Comparison of ENCODE assay signal across 11 mouse cellular contexts in genomic region chr16:29903510-29903909, GRCm38 (mm10).
DNase-seq lines count a peak whose midpoint lies in the region; ATAC-seq and TF ChIP-seq lines count a peak whose summit lies in the region.
"Had no signal": no experiment of that assay in that cellular context is flagged by ENCODE, and none has a peak within 500 bp of the region (broad histone marks: within the 10 kb centered on the region; RNA-seq: fewer than 3 reads in every experiment).

No protein-coding gene starts in this region.

- 17% methylated on average over 8 of the region's 8 CpGs for WGBS in kidney, adult 2 months
- 80% methylated on average over 8 of the region's 8 CpGs for WGBS in forebrain, embryonic 13.5 days

- no peak for TF ChIP-seq CTCF in kidney, adult 2 months (conservative IDR thresholded peaks at IDR 0.05; ENCODE audit: insufficient read depth, insufficient read length, low read depth, low read length)

- peak; percentile 53 for DNase-seq in kidney, adult 2 months
- DNase-seq in kidney, adult 11 months, result no peak
- DNase-seq in adrenal gland, adult 8-10 months, result peak; percentile 49
- peak; percentile 37 for DNase-seq in kidney, postnatal 10 days
- peak; percentile 54 for DNase-seq in lung, postnatal 25 days (ENCODE audit: low spot score)
- DNase-seq in cerebellum, adult 11-12 months, result no peak
- no peak for DNase-seq in frontal cortex, postnatal 10 days (ENCODE audit: low spot score in 2 of 2)
- DNase-seq: cerebellum, adult 9-10 months had no signal

- H3K27ac ChIP-seq in kidney, adult 2 months (ENCODE audit: insufficient read depth, low read depth, low read length), result no peak overlapping the region
- no peak overlapping the region for H3K27ac ChIP-seq in forebrain, embryonic 13.5 days
- H3K27ac ChIP-seq: hindbrain, embryonic 14.5 days had no signal

- no peak for ATAC-seq in forebrain, embryonic 13.5 days
- ATAC-seq: midbrain, embryonic 16.5 days had no signal

- H3K4me1 ChIP-seq in kidney, adult 2 months (ENCODE audit: control insufficient read depth, insufficient read depth, low read length), result peaks cover 3% of the 10 kb centered on the region; the same call in 1 of the 2 replicates
- peaks cover 25% of the 10 kb centered on the region for H3K4me1 ChIP-seq in forebrain, embryonic 13.5 days

- H3K27me3 ChIP-seq in kidney, adult 2 months (replicated peaks; ENCODE audit: control insufficient read depth, insufficient read depth, low read length), result no peaks in the 10 kb centered on the region
- no peaks in the 10 kb centered on the region for H3K27me3 ChIP-seq in forebrain, embryonic 13.5 days

- TF ChIP-seq POLR2A in kidney, adult 2 months (IDR thresholded peaks at IDR 0.05; ENCODE audit: low read depth, low read length), result no peak

- no peak overlapping the region for H3K4me2 ChIP-seq in forebrain, embryonic 13.5 days
- H3K4me2 ChIP-seq: hindbrain, embryonic 14.5 days had no signal

- no peak overlapping the region for H3K4me3 ChIP-seq in kidney, adult 2 months (ENCODE audit: insufficient read depth, low read depth, low read length)
- no peak overlapping the region for H3K4me3 ChIP-seq in forebrain, embryonic 13.5 days

- H3K9ac ChIP-seq in forebrain, embryonic 13.5 days, result no peak overlapping the region
- H3K9ac ChIP-seq: hindbrain, embryonic 14.5 days had no signal

- H3K36me3 ChIP-seq in kidney, adult 2 months (ENCODE audit: control insufficient read depth, insufficient read depth, low read length), result no peaks in the 10 kb centered on the region
- H3K36me3 ChIP-seq in forebrain, embryonic 13.5 days (ENCODE audit: poor library complexity, severe bottlenecking), result no peaks in the 10 kb centered on the region

- no peaks in the 10 kb centered on the region for H3K9me3 ChIP-seq in forebrain, embryonic 13.5 days (replicated peaks)

Comparison
In these comparisons a context has a peak if more than half of its experiments do, and no peak if none do; other contexts are left out.
1. DNase-seq: peak in kidney, adult 2 months (single experiment), adrenal gland, adult 8-10 months (single experiment), kidney, postnatal 10 days (single experiment) and lung, postnatal 25 days (single experiment); none in kidney, adult 11 months (single experiment), cerebellum, adult 11-12 months (single experiment) and frontal cortex, postnatal 10 days (0 of 2).